ENCODE assay signal across 14 mouse cellular contexts in genomic region chr6:83074979-83075378, GRCm38 (mm10). TPM values are rescaled to one million over a fixed set of nuclear protein-coding genes. Genes with fewer than 3 reads are reported as not detected.
DNase-seq lines count a peak whose midpoint lies in the region; ATAC-seq and TF ChIP-seq lines count a peak whose summit lies in the region.
"Had no signal": no experiment of that assay in that cellular context is flagged by ENCODE, and none has a peak within 500 bp of the region (broad histone marks: within the 10 kb centered on the region; RNA-seq: fewer than 3 reads in every experiment).

No protein-coding gene starts in this region.

- H3K4me1 ChIP-seq in kidney, adult 2 months (ENCODE audit: control insufficient read depth, insufficient read depth, low read length), result no peaks in the 10 kb centered on the region
- peaks cover 17% of the 10 kb centered on the region for H3K4me1 ChIP-seq in midbrain, embryonic 14.5 days (ENCODE audit: control insufficient read depth, insufficient read depth, low read length)
- H3K4me1 ChIP-seq in midbrain, embryonic 11.5 days (ENCODE audit: control insufficient read depth, insufficient read depth, low read length), result peaks cover 23% of the 10 kb centered on the region
- H3K4me1 ChIP-seq in MEL (ENCODE audit: control insufficient read depth in 1 of 2, insufficient read depth in 2 of 2, low read length in 2 of 2), result peaks cover 0 to 13% of the 10 kb centered on the region in 2 experiments; a peak in 2 of 4 replicates

- H3K79me2 ChIP-seq in MEL (ENCODE audit: control insufficient read depth, insufficient read depth, low read length, poor library complexity), result peaks cover 11% of the 10 kb centered on the region

- TF ChIP-seq POLR2A in kidney, adult 2 months (IDR thresholded peaks at IDR 0.05; ENCODE audit: low read depth, low read length), result no peak
- no peak for TF ChIP-seq POLR2A in MEL (IDR thresholded peaks at IDR 0.05; ENCODE audit: control insufficient read depth in 1 of 2, insufficient read depth in 1 of 2, low read depth in 1 of 2, low read length in 2 of 2, poor library complexity in 1 of 2)

- H3K27me3 ChIP-seq in kidney, adult 2 months (replicated peaks; ENCODE audit: control insufficient read depth, insufficient read depth, low read length), result peaks cover 12% of the 10 kb centered on the region
- H3K27me3 ChIP-seq in midbrain, embryonic 14.5 days (ENCODE audit: control insufficient read depth, insufficient read depth, low read length), result peaks cover 61% of the 10 kb centered on the region
- peaks cover 63% of the 10 kb centered on the region for H3K27me3 ChIP-seq in midbrain, embryonic 11.5 days (ENCODE audit: control insufficient read depth, insufficient read depth, low read length)
- no peaks in the 10 kb centered on the region for H3K27me3 ChIP-seq in MEL (ENCODE audit: control insufficient read depth in 1 of 2, insufficient read depth in 2 of 2, low read length in 2 of 2)

- no peak for TF ChIP-seq EP300 in MEL (IDR thresholded peaks at IDR 0.05; ENCODE audit: low read depth in 1 of 2, low read length in 2 of 2)

- peak; percentile 42 for DNase-seq in kidney, adult 2 months
- DNase-seq in kidney, postnatal 10 days, result no peak
- DNase-seq in midbrain, embryonic 14.5 days, result peak; percentile 8
- no peak for DNase-seq in midbrain, embryonic 11.5 days (ENCODE audit: low spot score, missing footprints)
- peak; percentile 73 for DNase-seq in MEL (ENCODE audit: low read depth, low spot score)
- peak; percentile 77 for DNase-seq in naive thymus-derived CD4-positive, alpha-beta T cell, adult 2 months (ENCODE audit: low read depth)
- DNase-seq: cerebellum, postnatal 10 days; gastrocnemius, postnatal 36 days had no signal

- no peak overlapping the region for H3K4me2 ChIP-seq in midbrain, embryonic 14.5 days (ENCODE audit: low read length)
- no peak overlapping the region for H3K4me2 ChIP-seq in midbrain, embryonic 11.5 days
- H3K4me2 ChIP-seq: embryonic facial prominence, embryonic 15.5 days; heart, embryonic 13.5 days; hindbrain, embryonic 15.5 days; stomach, embryonic 15.5 days had no signal

- no peak for TF ChIP-seq CTCF in kidney, adult 2 months (conservative IDR thresholded peaks at IDR 0.05; ENCODE audit: insufficient read depth, insufficient read length, low read depth, low read length)
- peak; percentile 26 to 65 (median 44); a peak in 5 of 6 replicates for TF ChIP-seq CTCF in MEL (IDR thresholded peaks at IDR 0.05 in 2 of 3, conservative IDR thresholded peaks at IDR 0.05 in 1 of 3; ENCODE audit: control insufficient read depth in 1 of 3, insufficient read depth in 1 of 3, low read depth in 2 of 3, low read length in 3 of 3, poor library complexity in 1 of 3, severe bottlenecking in 1 of 3)

- no peak overlapping the region for H3K9ac ChIP-seq in midbrain, embryonic 14.5 days (replicated peaks; ENCODE audit: low read length)
- H3K9ac ChIP-seq in midbrain, embryonic 11.5 days (ENCODE audit: low read length), result no peak overlapping the region
- no peak overlapping the region for H3K9ac ChIP-seq in MEL (ENCODE audit: control insufficient read depth, low read depth, low read length, poor library complexity, severe bottlenecking)
- H3K9ac ChIP-seq: embryonic facial prominence, embryonic 15.5 days; heart, embryonic 13.5 days; hindbrain, embryonic 15.5 days; stomach, embryonic 15.5 days had no signal

- no peak overlapping the region for H3K27ac ChIP-seq in kidney, adult 2 months (ENCODE audit: insufficient read depth, low read depth, low read length)
- no peak overlapping the region for H3K27ac ChIP-seq in midbrain, embryonic 14.5 days (replicated peaks; ENCODE audit: low read depth, low read length)
- no peak overlapping the region for H3K27ac ChIP-seq in midbrain, embryonic 11.5 days (ENCODE audit: low read depth, low read length)
- no peak overlapping the region for H3K27ac ChIP-seq in MEL (ENCODE audit: control insufficient read depth, low read depth, low read length)
- H3K27ac ChIP-seq: embryonic facial prominence, embryonic 15.5 days; heart, embryonic 13.5 days; hindbrain, embryonic 15.5 days; stomach, embryonic 15.5 days had no signal

- ATAC-seq in midbrain, embryonic 14.5 days (ENCODE audit: low FRiP score, low TSS enrichment), result no peak
- ATAC-seq in midbrain, embryonic 11.5 days (ENCODE audit: low FRiP score), result no peak
- ATAC-seq in megakaryocyte-erythroid progenitor cell, adult 5-6 weeks (replicated peaks; ENCODE audit: low FRiP score, low TSS enrichment, poor library complexity, severe bottlenecking), result no peak

- 22% methylated on average over 2 of the region's 2 CpGs for WGBS in kidney, adult 2 months
- whole genome bisulfite sequencing in midbrain, embryonic 14.5 days, result 6% methylated on average over 2 of the region's 2 CpGs
- 15% methylated on average over 2 of the region's 2 CpGs for WGBS in midbrain, embryonic 11.5 days

- no peaks in the 10 kb centered on the region for H3K9me3 ChIP-seq in midbrain, embryonic 14.5 days (ENCODE audit: control insufficient read depth, low read length)
- H3K9me3 ChIP-seq in midbrain, embryonic 11.5 days (ENCODE audit: control insufficient read depth, low read length), result no peaks in the 10 kb centered on the region
- H3K9me3 ChIP-seq in MEL (replicated peaks; ENCODE audit: insufficient read depth, low read length), result no peaks in the 10 kb centered on the region
- H3K9me3 ChIP-seq: embryonic facial prominence, embryonic 15.5 days; heart, embryonic 13.5 days; hindbrain, embryonic 15.5 days; megakaryocyte, embryonic 14.5 days; stomach, embryonic 15.5 days had no signal

- H3K4me3 ChIP-seq in kidney, adult 2 months (ENCODE audit: insufficient read depth, low read depth, low read length), result no peak overlapping the region
- H3K4me3 ChIP-seq in midbrain, embryonic 14.5 days (replicated peaks; ENCODE audit: low read depth, low read length), result no peak overlapping the region
- H3K4me3 ChIP-seq in midbrain, embryonic 11.5 days (ENCODE audit: low read depth, low read length), result no peak overlapping the region
- H3K4me3 ChIP-seq in MEL (ENCODE audit: control insufficient read depth in 1 of 2, insufficient read depth in 1 of 2, low read depth in 2 of 2, low read length in 2 of 2), result no peak overlapping the region
- H3K4me3 ChIP-seq: embryonic facial prominence, embryonic 15.5 days; heart, embryonic 13.5 days; hindbrain, embryonic 15.5 days; megakaryocyte, embryonic 14.5 days; stomach, embryonic 15.5 days had no signal

- H3K36me3 ChIP-seq in kidney, adult 2 months (ENCODE audit: control insufficient read depth, insufficient read depth, low read length), result no peaks in the 10 kb centered on the region
- H3K36me3 ChIP-seq in midbrain, embryonic 14.5 days (ENCODE audit: control insufficient read depth, insufficient read depth, low read length), result peaks cover 1% of the 10 kb centered on the region
- no peaks in the 10 kb centered on the region for H3K36me3 ChIP-seq in midbrain, embryonic 11.5 days (ENCODE audit: control insufficient read depth, insufficient read depth, low read length)
- H3K36me3 ChIP-seq in MEL (ENCODE audit: control insufficient read depth in 1 of 2, insufficient read depth in 2 of 2, low read length in 2 of 2), result peaks cover 0 to 9% of the 10 kb centered on the region in 2 experiments; a peak in 2 of 4 replicates
- H3K36me3 ChIP-seq: stomach, embryonic 15.5 days had no signal

- TF ChIP-seq RAD21 in MEL (IDR thresholded peaks at IDR 0.05; ENCODE audit: low read depth, low read length), result peak; percentile 58

RNA-seq across cellular contexts. Expression of gene Pcgf1, which starts 2.7 kb away (rescaled TPM):
- polyA plus RNA-seq in kidney, adult 2 months (2012; rRNA removed), result 18.6 and 20.5 TPM in 2 replicates
- 43.5 and 58.8 TPM in 2 replicates for polyA plus RNA-seq in midbrain, embryonic 14.5 days (2014; fragmentation: Nextera tagmentation; extraction: Ambion mirVana)
- polyA plus RNA-seq in midbrain, embryonic 11.5 days (2014; fragmentation: Nextera tagmentation; extraction: Ambion mirVana), result 31.5 and 35.5 TPM in 2 replicates
- 18.2 and 19.2 TPM in 2 replicates for total RNA-seq in MEL (2012; rRNA removed)
- polyA plus RNA-seq in MEL (2012; ENCODE audit: insufficient read depth in 1 of 2, insufficient read length in 2 of 2, low read depth in 1 of 2, low replicate concordance in 2 of 2, missing spikeins in 1 of 2), result 10 to 100 TPM in 1 of 2 experiments, not detected in 1; 25.2 TPM
- 25.1 and 27.3 TPM in 2 replicates for total RNA-seq in megakaryocyte-erythroid progenitor cell, adult 5-6 weeks (2014; fragmentation: Nextera tagmentation)
- total RNA-seq in megakaryocyte-erythroid progenitor cell, adult 5-6 weeks (2017), result 7.2 and 12.7 TPM in 2 replicates

RNA-seq across cellular contexts. Expression of gene Tlx2, which starts 4.9 kb away (rescaled TPM):
- 0.34 and 0.36 TPM in 2 replicates for polyA plus RNA-seq in kidney, adult 2 months (2012; rRNA removed)
- not detected in 2 replicates for polyA plus RNA-seq in midbrain, embryonic 14.5 days (2014; fragmentation: Nextera tagmentation; extraction: Ambion mirVana)
- not detected in 2 replicates for polyA plus RNA-seq in midbrain, embryonic 11.5 days (2014; fragmentation: Nextera tagmentation; extraction: Ambion mirVana)
- total RNA-seq in MEL (2012; rRNA removed), result not detected in 2 replicates
- polyA plus RNA-seq in MEL (2012; ENCODE audit: insufficient read depth in 1 of 2, insufficient read length in 2 of 2, low read depth in 1 of 2, low replicate concordance in 2 of 2, missing spikeins in 1 of 2), result not detected
- total RNA-seq in megakaryocyte-erythroid progenitor cell, adult 5-6 weeks (2014; fragmentation: Nextera tagmentation), result not detected in 2 replicates
- not detected in 2 replicates for total RNA-seq in megakaryocyte-erythroid progenitor cell, adult 5-6 weeks (2017)
- total RNA-seq: gastrocnemius, postnatal 36 days had no signal
- polyA plus RNA-seq: hindbrain, embryonic 15.5 days had no signal

RNA-seq across cellular contexts. Expression of gene Lbx2, which starts 11.2 kb away (rescaled TPM):
- polyA plus RNA-seq in kidney, adult 2 months (2012; rRNA removed), result 1.4 and 2.5 TPM in 2 replicates
- not detected in 2 replicates for polyA plus RNA-seq in midbrain, embryonic 14.5 days (2014; fragmentation: Nextera tagmentation; extraction: Ambion mirVana)
- 0.44 TPM in 1 of 2 replicates, not detected in the other for polyA plus RNA-seq in midbrain, embryonic 11.5 days (2014; fragmentation: Nextera tagmentation; extraction: Ambion mirVana)
- 0.23 and 0.58 TPM in 2 replicates for total RNA-seq in MEL (2012; rRNA removed)
- polyA plus RNA-seq in MEL (2012; ENCODE audit: insufficient read depth in 1 of 2, insufficient read length in 2 of 2, low read depth in 1 of 2, low replicate concordance in 2 of 2, missing spikeins in 1 of 2), result under 1 TPM in 1 of 2 experiments, not detected in 1; 0.85 TPM
- total RNA-seq in megakaryocyte-erythroid progenitor cell, adult 5-6 weeks (2014; fragmentation: Nextera tagmentation), result not detected in 2 replicates
- not detected in 2 replicates for total RNA-seq in megakaryocyte-erythroid progenitor cell, adult 5-6 weeks (2017)
- polyA plus RNA-seq: heart, embryonic 13.5 days; hindbrain, embryonic 15.5 days had no signal

RNA-seq across cellular contexts. Expression of gene Dqx1, which starts 17.3 kb away (rescaled TPM):
- polyA plus RNA-seq in kidney, adult 2 months (2012; rRNA removed), result 8.8 and 11.0 TPM in 2 replicates
- polyA plus RNA-seq in midbrain, embryonic 14.5 days (2014; fragmentation: Nextera tagmentation; extraction: Ambion mirVana), result 0.53 and 0.68 TPM in 2 replicates
- 0.43 and 0.68 TPM in 2 replicates for polyA plus RNA-seq in midbrain, embryonic 11.5 days (2014; fragmentation: Nextera tagmentation; extraction: Ambion mirVana)
- total RNA-seq in MEL (2012; rRNA removed), result 1.3 TPM in 2 replicates
- polyA plus RNA-seq in MEL (2012; ENCODE audit: insufficient read depth in 1 of 2, insufficient read length in 2 of 2, low read depth in 1 of 2, low replicate concordance in 2 of 2, missing spikeins in 1 of 2), result 1 to 10 TPM in 1 of 2 experiments, not detected in 1; 3.4 TPM
- 6.0 and 7.9 TPM in 2 replicates for total RNA-seq in megakaryocyte-erythroid progenitor cell, adult 5-6 weeks (2014; fragmentation: Nextera tagmentation)
- 0.56 and 1.0 TPM in 2 replicates for total RNA-seq in megakaryocyte-erythroid progenitor cell, adult 5-6 weeks (2017)

RNA-seq across cellular contexts. Expression of gene Htra2, which starts 19.9 kb away (rescaled TPM):
- 39.6 and 40.2 TPM in 2 replicates for polyA plus RNA-seq in kidney, adult 2 months (2012; rRNA removed)
- 38.5 and 53.1 TPM in 2 replicates for polyA plus RNA-seq in midbrain, embryonic 14.5 days (2014; fragmentation: Nextera tagmentation; extraction: Ambion mirVana)
- polyA plus RNA-seq in midbrain, embryonic 11.5 days (2014; fragmentation: Nextera tagmentation; extraction: Ambion mirVana), result 28.2 and 30.0 TPM in 2 replicates
- total RNA-seq in MEL (2012; rRNA removed), result 95.1 and 107 TPM in 2 replicates
- 100 to 1,000 TPM in 1 of 2 experiments, not detected in 1; 133 TPM for polyA plus RNA-seq in MEL (2012; ENCODE audit: insufficient read depth in 1 of 2, insufficient read length in 2 of 2, low read depth in 1 of 2, low replicate concordance in 2 of 2, missing spikeins in 1 of 2)
- 225 and 296 TPM in 2 replicates for total RNA-seq in megakaryocyte-erythroid progenitor cell, adult 5-6 weeks (2014; fragmentation: Nextera tagmentation)
- total RNA-seq in megakaryocyte-erythroid progenitor cell, adult 5-6 weeks (2017), result 97.5 and 128 TPM in 2 replicates

Comparison
In these comparisons a context has a peak if more than half of its experiments do, and no peak if none do; other contexts are left out.
1. DNase-seq: peak in kidney, adult 2 months (single experiment), midbrain, embryonic 14.5 days (single experiment), MEL (single experiment) and naive thymus-derived CD4-positive, alpha-beta T cell, adult 2 months (single experiment); none in kidney, postnatal 10 days (single experiment) and midbrain, embryonic 11.5 days (single experiment).